ENCODE assay signal across 18 mouse cellular contexts in the genomic region with DNA sequence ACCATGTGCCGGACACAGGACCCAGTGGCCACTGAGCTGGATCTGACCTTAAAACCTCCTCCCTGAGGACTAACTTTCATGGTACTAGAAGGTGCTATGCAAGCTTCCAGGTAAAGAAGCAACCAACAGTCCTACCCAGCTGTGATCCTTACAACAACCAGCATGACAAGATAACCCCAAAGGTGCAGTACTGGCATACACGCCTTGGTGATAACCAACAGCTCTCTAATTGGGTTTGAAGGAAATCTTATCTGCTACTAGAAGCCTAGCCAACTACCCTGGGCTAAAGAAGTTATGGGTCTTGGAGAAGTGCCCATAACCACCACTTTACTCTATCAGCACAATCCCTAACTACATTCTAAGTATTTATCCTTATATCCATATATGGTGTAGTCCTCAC.
"Had no signal": no experiment of that assay in that cellular context is flagged by ENCODE, and none has a peak within 500 bp of the region (broad histone marks: within the 10 kb centered on the region; RNA-seq: fewer than 3 reads in every experiment).

No protein-coding gene starts in this region.

- DNase-seq: lung, adult 2 months; lung, postnatal 14 days; lung, postnatal 36 days; retina, postnatal 1 day; right cerebral cortex, adult 18-20 months; right cerebral cortex, postnatal 25 days; right cerebral cortex, postnatal 4 days; spleen, adult 18-20 months; thymus, adult 18-20 months; thymus, postnatal 14 days; thymus, postnatal 36 days had no signal

- ATAC-seq: lung, postnatal 0 days; midbrain, embryonic 15.5 days had no signal

- H3K4me2 ChIP-seq: lung, embryonic 15.5 days; midbrain, embryonic 12.5 days; midbrain, embryonic 15.5 days; neural tube, embryonic 12.5 days had no signal

- H3K36me3 ChIP-seq: lung, embryonic 15.5 days; midbrain, embryonic 12.5 days; midbrain, embryonic 15.5 days; neural tube, embryonic 12.5 days had no signal

- H3K27me3 ChIP-seq: lung, embryonic 15.5 days; midbrain, embryonic 12.5 days; midbrain, embryonic 15.5 days; neural tube, embryonic 12.5 days had no signal

- H3K4me3 ChIP-seq: lung, embryonic 15.5 days; midbrain, embryonic 12.5 days; midbrain, embryonic 15.5 days; neural tube, embryonic 12.5 days had no signal

- H3K4me1 ChIP-seq: lung, embryonic 15.5 days; midbrain, embryonic 12.5 days; midbrain, embryonic 15.5 days; neural tube, embryonic 12.5 days had no signal

- H3K9ac ChIP-seq: liver, embryonic 14.5 days; lung, embryonic 15.5 days; midbrain, embryonic 12.5 days; midbrain, embryonic 15.5 days; neural tube, embryonic 12.5 days had no signal

- H3K27ac ChIP-seq: liver, embryonic 14.5 days; lung, embryonic 15.5 days; macrophage; midbrain, embryonic 12.5 days; midbrain, embryonic 15.5 days; neural tube, embryonic 12.5 days had no signal

- H3K9me3 ChIP-seq: lung, embryonic 15.5 days; midbrain, embryonic 12.5 days; midbrain, embryonic 15.5 days; neural tube, embryonic 12.5 days had no signal
